ENCODE assay signal across 21 mouse cellular contexts in genomic region chr5:55505871-55506270, GRCm38 (mm10).
DNase-seq lines count a peak whose midpoint lies in the region; ATAC-seq and TF ChIP-seq lines count a peak whose summit lies in the region.
"Had no signal": no experiment of that assay in that cellular context is flagged by ENCODE, and none has a peak within 500 bp of the region (broad histone marks: within the 10 kb centered on the region; RNA-seq: fewer than 3 reads in every experiment).

No protein-coding gene starts in this region.

- H3K36me3 ChIP-seq in embryonic facial prominence, embryonic 14.5 days (ENCODE audit: control insufficient read depth, insufficient read depth, low read length) = no peaks in the 10 kb centered on the region
- H3K36me3 ChIP-seq in embryonic facial prominence, embryonic 10.5 days (replicated peaks) = no peaks in the 10 kb centered on the region
- no peaks in the 10 kb centered on the region for H3K36me3 ChIP-seq in midbrain, postnatal 0 days (ENCODE audit: insufficient read depth, low read length)
- no peaks in the 10 kb centered on the region for H3K36me3 ChIP-seq in midbrain, embryonic 15.5 days (replicated peaks)
- no peaks in the 10 kb centered on the region for H3K36me3 ChIP-seq in myocyte (ENCODE audit: control insufficient read depth, insufficient read depth)
- H3K36me3 ChIP-seq: embryonic facial prominence, embryonic 12.5 days; G1E; heart, embryonic 10.5 days; hindbrain, embryonic 10.5 days; hindbrain, embryonic 15.5 days had no signal

- no peak overlapping the region for H3K4me3 ChIP-seq in embryonic facial prominence, embryonic 14.5 days (ENCODE audit: low read depth, low read length)
- H3K4me3 ChIP-seq in embryonic facial prominence, embryonic 10.5 days = no peak overlapping the region
- no peak overlapping the region for H3K4me3 ChIP-seq in midbrain, postnatal 0 days (ENCODE audit: low read depth, low read length)
- H3K4me3 ChIP-seq in midbrain, embryonic 15.5 days = no peak overlapping the region
- no peak overlapping the region for H3K4me3 ChIP-seq in myocyte
- H3K4me3 ChIP-seq: embryonic facial prominence, embryonic 12.5 days; forebrain, embryonic 13.5 days; gastrocnemius, adult 2 months; heart, embryonic 10.5 days; hindbrain, embryonic 10.5 days; hindbrain, embryonic 15.5 days had no signal

- no peaks in the 10 kb centered on the region for H3K4me1 ChIP-seq in embryonic facial prominence, embryonic 14.5 days (ENCODE audit: control insufficient read depth, insufficient read depth, low read length)
- H3K4me1 ChIP-seq in embryonic facial prominence, embryonic 10.5 days = no peaks in the 10 kb centered on the region
- no peaks in the 10 kb centered on the region for H3K4me1 ChIP-seq in midbrain, postnatal 0 days (ENCODE audit: insufficient read depth, low read length)
- H3K4me1 ChIP-seq in midbrain, embryonic 15.5 days = no peaks in the 10 kb centered on the region
- H3K4me1 ChIP-seq: embryonic facial prominence, embryonic 12.5 days; forebrain, embryonic 13.5 days; heart, embryonic 10.5 days; hindbrain, embryonic 10.5 days; hindbrain, embryonic 15.5 days had no signal

- intact Hi-C loops in gastrocnemius, postnatal 36 days (cut with DNase I) = no loop called here

- H3K9me3 ChIP-seq in embryonic facial prominence, embryonic 14.5 days (ENCODE audit: control insufficient read depth, low read length) = no peaks in the 10 kb centered on the region
- no peaks in the 10 kb centered on the region for H3K9me3 ChIP-seq in embryonic facial prominence, embryonic 10.5 days
- no peaks in the 10 kb centered on the region for H3K9me3 ChIP-seq in midbrain, postnatal 0 days (ENCODE audit: low read length)
- H3K9me3 ChIP-seq in midbrain, embryonic 15.5 days = no peaks in the 10 kb centered on the region
- H3K9me3 ChIP-seq: embryonic facial prominence, embryonic 12.5 days; forebrain, embryonic 13.5 days; G1E; heart, embryonic 10.5 days; hindbrain, embryonic 10.5 days; hindbrain, embryonic 15.5 days had no signal

- 35% methylated on average over 1 of the region's 1 CpGs for WGBS in embryonic facial prominence, embryonic 14.5 days
- 61% methylated on average over 1 of the region's 1 CpGs for WGBS in embryonic facial prominence, embryonic 10.5 days
- 30% methylated on average over 1 of the region's 1 CpGs for WGBS in midbrain, postnatal 0 days
- 33% methylated on average over 1 of the region's 1 CpGs for WGBS in midbrain, embryonic 15.5 days

- ATAC-seq in embryonic facial prominence, embryonic 14.5 days (ENCODE audit: low read depth) = no peak
- ATAC-seq in midbrain, postnatal 0 days (ENCODE audit: low FRiP score) = 0 out of 2 replicates have a peak, but pooled peaks have one; percentile 10
- no peak for ATAC-seq in midbrain, embryonic 15.5 days (replicated peaks)
- ATAC-seq: CD4-positive, CD25-positive, alpha-beta regulatory T cell, adult 4 months; forebrain, embryonic 13.5 days; inflammation-experienced regulatory T-cells, adult 6 months had no signal

- DNase-seq in embryonic facial prominence, embryonic 14.5 days (ENCODE audit: low spot score) = peak; percentile 1
- DNase-seq in embryonic facial prominence, embryonic 10.5 days (ENCODE audit: low spot score) = no peak
- DNase-seq in midbrain, postnatal 0 days (ENCODE audit: low spot score) = peak; percentile 1
- DNase-seq in thymus, postnatal 4 days = no peak
- DNase-seq in gastrocnemius, postnatal 36 days = no peak
- DNase-seq: adrenal gland, postnatal 10 days; cerebellum, adult 18-20 months; embryo, embryonic 11 days; gastrocnemius, adult 2 months; heart, adult 18-20 months; kidney, adult 11 months had no signal

- H3K27me3 ChIP-seq in embryonic facial prominence, embryonic 14.5 days (replicated peaks; ENCODE audit: control insufficient read depth, insufficient read depth, low read length) = no peaks in the 10 kb centered on the region
- H3K27me3 ChIP-seq in embryonic facial prominence, embryonic 10.5 days (replicated peaks; ENCODE audit: low read depth, poor library complexity, severe bottlenecking) = no peaks in the 10 kb centered on the region
- no peaks in the 10 kb centered on the region for H3K27me3 ChIP-seq in midbrain, postnatal 0 days (ENCODE audit: insufficient read depth, low read length)
- no peaks in the 10 kb centered on the region for H3K27me3 ChIP-seq in midbrain, embryonic 15.5 days (replicated peaks)
- H3K27me3 ChIP-seq in myocyte (ENCODE audit: control insufficient read depth, insufficient read depth, insufficient read length) = no peaks in the 10 kb centered on the region
- H3K27me3 ChIP-seq: embryonic facial prominence, embryonic 12.5 days; forebrain, embryonic 13.5 days; hindbrain, embryonic 15.5 days had no signal

- no peaks in the 10 kb centered on the region for H3K79me2 ChIP-seq in myocyte (ENCODE audit: control insufficient read depth, insufficient read depth)

- no peak overlapping the region for H3ac ChIP-seq in myocyte (ENCODE audit: control insufficient read depth, insufficient read length)

- no peak for TF ChIP-seq POLR2A in myocyte (IDR thresholded peaks at IDR 0.05; ENCODE audit: insufficient read length, low read depth)

- H3K27ac ChIP-seq in embryonic facial prominence, embryonic 14.5 days (replicated peaks; ENCODE audit: low read depth, low read length) = no peak overlapping the region
- no peak overlapping the region for H3K27ac ChIP-seq in embryonic facial prominence, embryonic 10.5 days (replicated peaks)
- H3K27ac ChIP-seq in midbrain, postnatal 0 days (ENCODE audit: low read depth, low read length) = no peak overlapping the region
- no peak overlapping the region for H3K27ac ChIP-seq in midbrain, embryonic 15.5 days
- H3K27ac ChIP-seq: embryonic facial prominence, embryonic 12.5 days; forebrain, embryonic 13.5 days; gastrocnemius, adult 2 months; heart, embryonic 10.5 days; hindbrain, embryonic 10.5 days; hindbrain, embryonic 15.5 days had no signal

- H3K4me2 ChIP-seq in embryonic facial prominence, embryonic 14.5 days (ENCODE audit: low read depth, low read length) = no peak overlapping the region
- H3K4me2 ChIP-seq in midbrain, postnatal 0 days (ENCODE audit: low read depth, low read length, poor library complexity, severe bottlenecking) = no peak overlapping the region
- no peak overlapping the region for H3K4me2 ChIP-seq in midbrain, embryonic 15.5 days
- peak overlapping the region; percentile 53 for H3K4me2 ChIP-seq in myocyte (ENCODE audit: low read depth)
- H3K4me2 ChIP-seq: embryonic facial prominence, embryonic 12.5 days; forebrain, embryonic 13.5 days; hindbrain, embryonic 15.5 days had no signal

- no peak for TF ChIP-seq CTCF in midbrain, postnatal 0 days (IDR thresholded peaks at IDR 0.05)

- no peak overlapping the region for H3K9ac ChIP-seq in embryonic facial prominence, embryonic 14.5 days (ENCODE audit: low read depth, low read length)
- no peak overlapping the region for H3K9ac ChIP-seq in midbrain, postnatal 0 days (replicated peaks; ENCODE audit: low read length, poor library complexity, severe bottlenecking)
- no peak overlapping the region for H3K9ac ChIP-seq in midbrain, embryonic 15.5 days
- H3K9ac ChIP-seq: embryonic facial prominence, embryonic 12.5 days; forebrain, embryonic 13.5 days; hindbrain, embryonic 15.5 days had no signal

TF ChIP-seq in myocyte, 11 proteins besides CTCF, POLR2A, EP300 and RAD21:
- TF ChIP-seq REST (IDR thresholded peaks at IDR 0.05; ENCODE audit: insufficient read depth, insufficient read length) (no peak), TCF12 (IDR thresholded peaks at IDR 0.05; ENCODE audit: insufficient read depth, poor library complexity, severe bottlenecking) (no peak), USF1 (IDR thresholded peaks at IDR 0.05; ENCODE audit: low read depth) (no peak), POLR2AphosphoS2 (IDR thresholded peaks at IDR 0.05; ENCODE audit: insufficient read length, low read depth) (no peak), CEBPB (IDR thresholded peaks at IDR 0.05; ENCODE audit: insufficient read depth, poor library complexity, severe bottlenecking) (no peak), MYOD1 (IDR thresholded peaks at IDR 0.05; ENCODE audit: control insufficient read depth in 1 of 3, insufficient read length in 2 of 3, low read depth in 2 of 3) (no peak)

Comparison
In these comparisons a context has a peak if more than half of its experiments do, and no peak if none do; other contexts are left out.
1. DNase-seq: peak in embryonic facial prominence, embryonic 14.5 days (single experiment) and midbrain, postnatal 0 days (single experiment); none in embryonic facial prominence, embryonic 10.5 days (single experiment), thymus, postnatal 4 days (single experiment) and gastrocnemius, postnatal 36 days (0 of 2).